Mouse (Mus musculus): ENCODE data around the gene Rims4.
A peak's percentile ranks its signal among the peaks of the same experiment; 100 is the strongest.

Gene Rims4

DNA sequence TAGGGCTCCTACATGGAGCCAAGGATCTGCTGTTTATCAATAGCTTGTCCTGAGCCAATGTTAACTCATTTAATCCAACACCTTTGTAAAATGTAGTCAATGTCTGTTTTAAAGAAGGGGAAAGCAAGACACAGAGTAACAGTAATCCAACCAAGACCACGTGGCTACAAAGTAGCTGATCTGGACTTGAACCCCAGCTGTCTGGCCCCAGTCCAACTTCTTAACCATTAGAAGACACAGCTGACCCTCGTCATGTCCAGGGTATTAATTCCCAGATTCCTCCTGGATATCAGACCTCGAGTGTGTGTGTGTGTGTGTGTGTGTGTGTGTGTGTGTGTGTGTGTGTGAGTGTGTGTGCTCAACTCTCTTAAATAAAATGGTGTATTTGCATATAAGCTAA is 46.6 kb downstream of the Rims4 start:
- ATAC-seq (ENCODE audit: insufficient number of reproducible peaks, low FRiP score, low TSS enrichment) = no peak

DNA sequence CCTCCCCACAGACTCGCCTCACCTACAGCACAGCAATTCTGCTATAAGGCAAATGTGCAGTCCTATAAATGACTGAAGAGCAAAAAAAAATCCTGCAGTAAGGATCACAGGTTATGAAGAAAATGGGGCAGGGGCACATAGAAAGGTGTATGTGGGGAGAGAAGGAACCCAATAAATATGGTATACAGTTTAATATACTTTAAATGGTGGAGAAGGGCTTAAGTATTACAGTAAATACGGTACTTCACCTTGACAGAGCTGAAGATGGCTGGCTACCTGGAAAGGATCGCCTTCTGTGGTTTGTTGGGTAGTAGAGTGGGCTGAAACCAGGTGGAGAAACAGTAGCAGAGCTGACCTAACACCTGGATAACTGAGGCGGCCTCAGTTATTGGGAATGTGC is 47.2 kb downstream of the Rims4 start:
- no peak for ATAC-seq (ENCODE audit: insufficient number of reproducible peaks, low FRiP score, low TSS enrichment)

DNA sequence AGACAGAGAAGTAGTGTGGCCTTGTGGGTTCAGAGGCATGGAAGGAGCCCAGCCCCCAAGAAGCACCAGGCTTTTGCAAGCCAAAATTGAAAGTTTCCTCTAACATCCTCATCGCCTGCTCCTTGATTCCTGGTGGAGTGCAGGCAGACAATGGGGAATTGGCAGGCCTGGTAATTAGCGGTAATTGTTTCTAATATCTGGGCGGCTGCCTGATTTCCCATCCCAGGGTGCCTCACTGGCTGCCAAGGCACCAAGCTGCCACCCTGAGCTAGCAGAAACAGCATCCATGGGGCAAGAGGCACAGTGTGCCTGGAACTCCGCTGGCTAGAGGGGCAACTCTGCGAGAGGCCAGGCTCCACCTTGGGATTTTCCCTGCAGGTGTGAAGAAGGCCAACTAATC is 48.7 kb downstream of the Rims4 start:
- ATAC-seq (ENCODE audit: insufficient number of reproducible peaks, low FRiP score, low TSS enrichment) = no peak

DNA sequence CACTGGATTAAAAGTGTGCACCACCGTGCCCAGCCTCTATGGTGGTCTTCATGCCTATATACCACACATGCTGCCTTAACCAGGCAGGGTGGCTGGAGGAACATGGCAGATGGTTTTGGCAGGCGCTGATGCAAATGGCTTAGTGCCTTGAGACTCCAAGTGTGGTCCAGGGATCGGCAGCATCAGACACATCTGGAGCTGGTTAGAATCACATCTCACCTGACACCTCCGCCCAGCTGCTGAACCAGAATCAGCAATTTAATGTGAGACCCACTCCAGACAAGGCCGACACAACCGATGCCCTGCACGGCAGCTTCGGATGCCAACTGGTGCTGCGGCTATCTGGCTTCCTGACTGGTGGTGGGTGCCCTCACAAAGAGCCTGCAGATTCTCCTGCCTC is 52.4 kb downstream of the Rims4 start:
- no peak for ATAC-seq (ENCODE audit: insufficient number of reproducible peaks, low FRiP score, low TSS enrichment)

DNA sequence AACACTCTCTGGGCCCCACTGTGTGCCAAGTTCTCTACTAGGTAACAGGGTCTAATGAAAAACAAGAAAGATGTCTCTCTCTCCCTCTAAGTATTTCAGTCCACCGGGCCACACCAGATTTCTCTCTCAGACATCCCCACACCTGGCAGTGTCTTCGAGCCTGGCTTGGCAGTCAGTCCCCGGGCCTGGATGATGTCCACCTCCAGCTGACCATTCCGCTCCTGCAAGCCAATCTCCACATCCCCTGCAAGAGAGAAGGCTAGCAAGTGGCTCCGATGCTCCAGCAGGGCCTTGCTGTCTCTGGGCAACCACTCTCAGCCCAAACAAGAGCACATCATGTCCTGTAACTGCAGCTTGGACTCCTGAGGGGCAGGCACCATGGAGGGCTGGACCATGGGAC is 53.2 kb downstream of the Rims4 start:
- no peak for ATAC-seq (ENCODE audit: insufficient number of reproducible peaks, low FRiP score, low TSS enrichment)

DNA sequence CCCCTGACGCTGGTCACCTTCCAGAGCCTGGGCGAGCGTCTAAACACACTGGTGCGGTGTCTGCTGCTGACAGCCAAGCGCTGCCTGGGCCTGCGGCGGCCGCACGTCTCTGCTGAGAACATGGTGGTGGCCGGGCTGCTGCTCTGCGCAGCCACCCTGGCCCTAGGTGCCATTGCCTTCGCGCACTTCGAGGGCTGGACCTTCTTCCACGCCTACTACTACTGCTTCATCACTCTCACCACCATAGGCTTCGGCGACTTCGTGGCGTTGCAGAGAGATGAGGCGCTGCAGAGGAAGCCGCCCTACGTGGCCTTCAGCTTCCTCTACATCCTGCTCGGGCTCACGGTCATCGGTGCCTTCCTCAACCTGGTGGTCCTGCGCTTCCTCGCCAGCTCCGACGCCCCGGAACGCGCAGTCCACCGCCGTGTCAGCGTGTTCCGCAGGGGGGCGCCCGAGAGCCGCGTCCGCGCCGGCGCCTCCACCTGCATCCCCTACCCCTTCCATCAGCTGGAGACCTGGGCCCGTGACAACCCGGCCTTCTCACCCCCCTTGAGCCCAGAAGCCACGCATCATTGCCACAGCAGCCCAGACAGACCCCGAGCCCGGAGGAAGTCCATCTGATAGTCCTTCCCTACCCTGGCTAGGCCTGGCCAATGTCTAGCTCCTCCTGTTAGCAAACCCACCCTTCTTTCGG is 60.1 kb downstream of the Rims4 start:
- ATAC-seq (ENCODE audit: insufficient number of reproducible peaks, low FRiP score, low TSS enrichment) = peak; percentile 26; the same call in 1 of the 2 replicates

DNA sequence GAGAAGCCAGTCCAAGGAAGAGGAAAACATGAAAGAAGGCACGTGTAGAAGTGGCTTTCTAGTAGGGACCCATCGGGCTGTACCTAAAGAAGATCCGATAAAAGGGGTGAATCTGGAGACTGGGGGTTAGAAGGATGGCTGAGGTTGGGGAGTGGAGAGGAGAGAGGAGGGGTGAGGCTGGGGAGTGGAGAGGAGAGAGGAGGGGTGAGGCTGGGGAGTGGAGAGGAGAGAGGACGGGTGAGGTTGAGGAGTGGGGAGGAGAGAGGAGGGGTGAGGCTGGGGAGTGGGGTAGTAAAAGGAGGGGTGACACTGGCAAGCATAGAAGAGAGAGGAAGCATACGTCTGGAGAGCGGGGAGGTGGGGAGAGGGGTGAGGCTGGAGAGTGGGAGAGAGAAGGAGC is 61.2 kb downstream of the Rims4 start:
- no peak for ATAC-seq (ENCODE audit: insufficient number of reproducible peaks, low FRiP score, low TSS enrichment)

DNA sequence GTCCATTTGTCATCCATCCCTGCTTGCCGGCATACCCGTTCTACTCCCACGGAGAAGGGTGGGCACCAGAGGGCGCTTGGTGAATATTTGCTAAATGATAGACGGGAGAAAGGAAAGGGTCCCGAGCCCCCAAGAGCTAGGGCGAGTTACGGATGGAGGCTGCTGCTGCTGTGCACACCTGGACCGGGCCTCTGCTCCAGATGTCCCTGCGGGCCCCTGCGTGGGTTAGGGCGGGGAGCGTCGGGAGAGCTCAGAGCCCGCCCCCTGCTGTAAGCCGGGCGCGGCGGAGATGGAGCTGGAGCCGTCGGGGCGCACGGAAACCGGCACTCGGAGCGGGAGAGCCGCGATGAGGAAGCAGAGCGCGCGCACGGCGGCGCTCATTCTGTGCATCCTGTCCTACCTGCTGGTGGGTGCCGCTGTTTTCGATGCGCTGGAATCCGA is 65.0 kb downstream of the Rims4 start, which contains the start of gene Kcnk15:
Gene Kcnk15 (plus strand): TSS at position 191 of the 441 bp plus-strand sequence.
- ATAC-seq (ENCODE audit: insufficient number of reproducible peaks, low FRiP score, low TSS enrichment) = no peak

DNA sequence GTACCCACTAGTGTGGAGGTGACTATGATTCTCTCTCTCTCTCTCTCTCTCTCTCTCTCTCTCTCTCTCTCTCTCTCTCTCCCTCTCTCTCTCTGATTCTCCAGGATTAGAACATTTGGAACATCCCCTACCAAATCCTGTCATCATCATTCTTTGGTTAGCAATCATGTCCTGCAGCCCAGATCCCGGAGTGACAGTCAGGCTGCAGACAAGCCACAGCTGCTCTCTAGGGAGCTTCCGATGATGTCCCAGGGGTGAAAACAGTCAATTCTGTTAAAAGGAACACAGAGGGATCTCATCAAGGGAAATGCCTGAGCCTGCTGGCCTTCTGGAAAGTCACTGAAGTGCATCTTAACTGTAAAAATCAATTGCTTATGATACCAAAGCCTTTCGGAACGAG is 76.4 kb downstream of the Rims4 start:
- ATAC-seq (ENCODE audit: insufficient number of reproducible peaks, low FRiP score, low TSS enrichment) = no peak

DNA sequence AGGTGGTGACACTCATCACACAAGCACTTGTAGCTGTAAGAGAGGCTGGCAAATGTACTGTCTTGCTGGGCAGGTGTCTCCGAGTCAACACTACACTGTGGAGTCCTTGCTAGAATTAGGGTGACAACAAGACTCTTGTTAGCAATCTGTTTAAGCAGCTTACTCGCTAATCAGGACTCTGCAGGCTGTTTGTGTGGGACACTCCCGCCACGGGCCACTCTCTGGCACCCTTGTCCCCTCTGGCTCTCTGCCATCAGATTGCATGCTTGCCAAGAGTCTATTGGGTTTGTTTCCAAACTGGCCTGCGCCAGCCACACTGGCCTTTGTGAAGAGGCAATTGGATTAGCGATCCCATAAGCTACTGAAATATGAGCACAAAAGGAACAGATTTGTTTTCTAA is 79.0 kb downstream of the Rims4 start:
- peak; percentile 57; the same call in 1 of the 2 replicates for ATAC-seq (ENCODE audit: insufficient number of reproducible peaks, low FRiP score, low TSS enrichment)

DNA sequence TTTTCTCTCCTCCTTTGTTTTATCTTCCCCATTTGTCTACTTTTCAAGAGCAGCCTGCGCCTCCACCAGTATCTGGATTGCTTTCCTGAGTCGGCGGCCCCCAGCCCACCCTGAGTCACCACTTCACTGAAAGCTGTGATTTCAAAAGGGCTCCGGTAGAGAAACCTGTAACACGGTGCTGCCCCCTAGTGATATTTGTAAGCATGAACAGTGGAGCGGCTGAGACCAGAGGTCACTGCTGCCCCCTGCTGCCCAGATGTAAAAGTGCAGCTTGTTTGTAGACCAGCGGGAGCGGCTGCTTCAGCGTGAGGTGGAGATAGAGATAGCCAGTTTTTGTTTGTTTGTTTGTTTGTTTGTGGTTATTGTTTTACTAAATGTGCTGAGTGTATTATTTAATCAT is 80.4 kb downstream of the Rims4 start:
- ATAC-seq (ENCODE audit: insufficient number of reproducible peaks, low FRiP score, low TSS enrichment) = peak; percentile 81

DNA sequence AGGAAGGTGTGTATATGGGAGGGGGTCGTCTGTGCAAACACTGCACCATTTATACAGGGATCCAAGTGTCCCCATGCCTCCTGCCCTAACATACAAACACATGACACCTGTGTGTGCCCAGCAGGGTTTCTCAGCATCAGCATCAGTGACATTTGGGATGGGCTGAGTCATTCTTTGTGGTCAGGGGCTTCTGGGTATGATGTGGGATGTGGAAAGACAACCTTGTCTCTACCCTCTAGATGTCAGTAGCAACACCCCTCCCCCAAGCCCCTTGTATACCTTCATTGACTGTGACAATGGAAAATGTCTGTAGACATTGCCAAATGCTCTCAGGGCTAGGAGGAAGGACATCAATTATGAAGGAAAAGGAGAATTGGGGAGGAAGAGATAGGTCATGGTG is 87.3 kb downstream of the Rims4 start:
- no peak for ATAC-seq (ENCODE audit: insufficient number of reproducible peaks, low FRiP score, low TSS enrichment)

DNA sequence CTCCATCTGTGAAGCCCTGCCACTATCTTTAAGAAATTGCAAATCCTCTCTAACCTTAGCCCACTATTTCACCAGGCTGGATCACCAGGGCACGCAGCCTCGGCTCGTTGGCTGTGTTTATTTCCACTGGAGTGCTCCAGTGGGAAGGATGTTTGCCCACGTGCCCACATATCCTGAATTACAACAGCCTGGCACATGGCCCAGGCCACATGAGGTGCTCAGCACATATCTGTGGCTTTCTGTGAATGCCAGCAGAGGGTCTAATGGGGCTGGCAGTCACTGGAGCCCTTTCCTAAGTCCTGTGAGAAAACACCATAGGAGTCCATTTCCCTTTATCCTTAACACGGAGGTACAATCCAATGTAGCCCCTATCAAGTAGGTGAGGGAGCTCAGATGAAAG is 92.0 kb downstream of the Rims4 start:
- ATAC-seq (ENCODE audit: insufficient number of reproducible peaks, low FRiP score, low TSS enrichment) = no peak

DNA sequence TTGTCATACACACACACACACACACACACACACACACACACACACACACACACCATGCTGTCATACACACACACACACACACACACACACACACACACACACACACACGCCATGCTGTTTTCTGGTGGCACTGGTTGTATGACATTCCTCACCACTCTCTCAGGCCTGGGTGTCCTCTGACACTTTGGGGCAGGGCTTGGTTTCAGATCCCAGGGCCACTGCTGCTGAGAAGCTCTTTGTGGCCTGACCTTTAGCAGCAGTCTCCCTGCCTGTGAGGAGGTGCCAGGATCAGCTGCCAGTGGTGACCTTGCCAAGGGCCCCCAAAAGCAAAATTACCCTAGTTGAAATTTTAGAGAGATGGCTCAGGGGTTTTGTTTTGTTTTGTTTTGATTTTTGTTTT is 92.6 kb downstream of the Rims4 start:
- no peak for ATAC-seq (ENCODE audit: insufficient number of reproducible peaks, low FRiP score, low TSS enrichment)

DNA sequence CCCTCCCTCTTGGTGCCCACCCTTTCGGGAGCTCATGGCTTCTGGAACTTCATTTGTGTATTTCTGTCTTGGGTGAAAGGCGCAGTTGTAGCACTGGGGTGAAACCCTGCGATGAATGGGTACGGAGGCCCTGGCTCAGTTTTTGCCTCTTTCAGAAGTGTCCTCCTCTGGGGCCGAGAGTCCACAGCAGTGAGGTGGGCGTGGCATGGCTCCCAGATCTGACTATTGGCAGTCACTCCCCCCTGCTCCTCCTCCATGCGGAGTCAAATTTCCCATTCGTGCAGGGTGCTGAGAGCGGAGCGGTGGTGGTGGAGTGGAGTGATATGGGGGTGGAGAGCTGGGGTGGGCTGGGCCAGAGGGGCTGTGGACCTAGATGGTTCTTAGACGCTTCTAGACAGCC is 94.7 kb downstream of the Rims4 start:
- no peak for ATAC-seq (ENCODE audit: insufficient number of reproducible peaks, low FRiP score, low TSS enrichment)

DNA sequence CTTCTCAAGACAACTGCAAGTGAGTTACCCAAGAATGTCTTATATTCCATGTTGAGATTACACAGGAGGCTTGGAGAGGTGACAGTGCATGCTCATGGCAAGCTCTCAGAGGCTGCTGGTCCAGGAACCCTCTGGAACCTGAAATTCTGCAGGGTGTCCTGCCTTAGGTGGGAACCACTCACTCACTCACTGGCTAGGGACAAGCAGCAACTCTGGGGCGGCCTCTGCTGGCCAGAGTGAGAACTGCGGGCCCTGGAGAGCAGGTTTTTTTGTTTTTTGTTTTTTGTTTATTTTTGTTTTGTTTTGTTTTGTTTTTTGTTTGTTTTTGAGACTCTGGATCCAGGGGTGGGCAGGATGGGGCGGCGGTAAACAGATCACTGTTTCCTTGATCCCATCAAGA is 95.2 kb downstream of the Rims4 start:
- no peak for ATAC-seq (ENCODE audit: insufficient number of reproducible peaks, low FRiP score, low TSS enrichment)

DNA sequence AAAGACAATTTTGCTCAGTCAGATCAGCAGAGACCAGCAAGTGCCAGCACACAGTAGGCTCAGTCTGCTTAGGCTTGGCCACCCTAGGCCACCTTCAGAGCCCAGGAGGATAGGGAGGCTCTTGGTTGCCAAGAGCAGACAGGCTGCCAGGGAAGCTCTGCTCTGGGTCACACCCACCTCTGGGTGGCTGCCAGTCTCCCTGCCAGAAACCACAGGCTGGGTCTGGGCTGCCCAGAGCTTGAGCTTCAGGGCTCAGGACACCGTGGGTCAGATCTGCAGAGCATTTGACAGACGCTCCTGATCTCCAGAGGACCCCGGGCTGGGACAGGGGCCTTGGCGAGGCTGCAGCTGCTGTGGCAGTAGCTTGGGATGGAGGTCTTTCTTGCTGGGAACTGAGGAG is 97.9 kb downstream of the Rims4 start, which contains the start of gene Ccn5:
Gene Ccn5 (plus strand): TSS at position 255 of the 400 bp plus-strand sequence.
- ATAC-seq (ENCODE audit: insufficient number of reproducible peaks, low FRiP score, low TSS enrichment) = peak; percentile 72

DNA sequence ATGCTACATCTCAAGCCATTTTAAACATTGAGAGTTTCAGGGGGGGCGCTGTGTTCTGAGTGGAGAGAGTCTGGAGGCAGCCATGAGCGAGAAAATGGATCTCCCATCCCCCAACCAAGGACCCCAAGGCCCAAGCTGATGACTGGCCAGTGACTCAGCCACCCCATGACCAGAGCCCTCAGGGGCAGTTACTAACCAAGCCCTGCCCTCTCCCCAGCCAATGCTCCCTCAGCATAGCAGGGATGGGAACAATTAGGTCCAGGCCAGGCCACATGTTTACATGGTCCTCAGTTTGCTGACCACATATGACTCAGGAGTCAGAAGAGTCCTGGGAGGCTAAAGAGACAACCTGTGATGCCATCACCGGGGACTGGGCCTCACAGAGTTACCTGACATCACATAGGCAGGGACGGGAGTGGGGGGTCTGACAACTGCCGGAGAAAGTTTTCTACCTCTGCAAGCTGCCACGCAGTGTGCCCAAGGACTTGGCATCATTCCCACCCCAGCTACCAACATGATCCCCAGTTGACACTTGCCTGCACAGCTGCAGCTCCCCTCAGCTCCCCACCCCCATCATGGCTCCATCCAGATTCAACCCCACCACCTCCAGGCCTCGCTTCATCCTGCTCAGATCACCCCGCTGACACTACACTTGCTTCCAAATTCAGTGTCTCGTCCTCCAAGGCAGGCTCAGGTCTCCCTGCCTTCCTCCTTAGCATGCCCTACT is 103.6 kb downstream of the Rims4 start:
- ATAC-seq (ENCODE audit: insufficient number of reproducible peaks, low FRiP score, low TSS enrichment) = no peak

DNA sequence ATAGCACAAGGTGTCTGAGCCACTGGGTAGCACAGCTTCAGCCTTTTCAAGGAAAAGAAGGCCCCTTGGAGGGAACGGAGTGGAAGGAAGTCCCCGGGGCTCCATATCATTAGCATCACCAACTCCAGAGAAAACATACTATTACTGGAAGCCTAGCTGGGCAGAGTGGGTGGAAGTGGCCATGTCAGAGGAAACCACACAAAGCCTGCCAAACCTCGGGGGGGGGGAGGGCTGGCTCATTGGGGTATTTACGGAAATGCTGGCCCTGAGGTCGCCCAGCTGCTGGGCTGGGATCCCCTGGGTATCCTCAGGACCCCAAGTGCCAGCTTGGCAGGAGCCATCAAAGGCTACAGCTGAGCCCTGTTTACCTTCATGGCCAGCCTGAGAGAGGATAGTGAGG is 105.4 kb downstream of the Rims4 start:
- ATAC-seq (ENCODE audit: insufficient number of reproducible peaks, low FRiP score, low TSS enrichment) = no peak

All from cerebellum, adult (tissue).